Mouse (Mus musculus) neural tube, embryonic 15.5 days (tissue): ENCODE measurements around the gene Idi2. TPM values are rescaled to one million over a fixed set of nuclear protein-coding genes. Genes with fewer than 3 reads are reported as not detected.
"Not testable (repeated sequence)": the region's sequence is repeated elsewhere in the genome, so short reads cannot be mapped to it uniquely, and the experiment has no call there.

Experiments
- ATAC-seq: fragments of 200-750 bp; cut with Nextera tagmentation; 2 replicates; pipeline ENCODE4 v1.8.0; 2017; ENCODE audit warnings: mild to moderate bottlenecking, moderate TSS enrichment, moderate library complexity; ENCODE audit not compliant: low FRiP score
- H3K27ac ChIP-seq: fragments of 300-500 bp; sonication (generic); replicated peaks from 2 replicates; pipeline ENCODE4 v1.5.1; 2015; ENCODE audit warnings: mild to moderate bottlenecking, inconsistent platforms
- H3K27me3 ChIP-seq: fragments of 300-500 bp; sonication (generic); replicated peaks from 2 replicates; pipeline ENCODE4 v1.6.1; 2015; ENCODE audit warnings: inconsistent platforms
- H3K36me3 ChIP-seq: fragments of 300-500 bp; sonication (generic); 2 replicates; pipeline ENCODE4 v1.6.1; 2015; ENCODE audit warnings: inconsistent platforms
- H3K4me1 ChIP-seq: fragments of 300-500 bp; sonication (generic); 2 replicates; pipeline ENCODE4 v1.6.1; 2015; ENCODE audit warnings: inconsistent platforms
- H3K4me2 ChIP-seq: fragments of 300-500 bp; sonication (generic); 2 replicates; pipeline ENCODE4 v1.6.1; 2015; ENCODE audit warnings: inconsistent platforms, mild to moderate bottlenecking, moderate library complexity
- H3K4me3 ChIP-seq: fragments of 300-500 bp; sonication (generic); replicated peaks from 2 replicates; pipeline ENCODE4 v1.5.1; 2015; ENCODE audit warnings: mild to moderate bottlenecking, inconsistent platforms
- H3K9ac ChIP-seq: fragments of 300-500 bp; sonication (generic); replicated peaks from 2 replicates; pipeline ENCODE4 v1.6.1; 2015; ENCODE audit warnings: mild to moderate bottlenecking, inconsistent platforms
- H3K9me3 ChIP-seq: fragments of 300-500 bp; sonication (generic); replicated peaks from 2 replicates; pipeline ENCODE4 v1.6.1; 2016; ENCODE audit warnings: inconsistent platforms
- WGBS: fragments of 180-500 bp; shearing (Covaris S2); methylation state at CpG from one replicate; pipeline ENCODE4 v1.1.7; 2015; ENCODE audit warnings: mixed read lengths; 5-methylcytosine and 5-hydroxymethylcytosine counted together
- polyA plus RNA-seq: library from polyadenylated mRNA; unstranded; fragments of >200 nt; fragmentation: Nextera tagmentation; extraction: Ambion mirVana; gene quantifications from 2 replicates; pipeline ENCODE4 v1.2.1, GENCODE M21; 2015

The Idi2 gene
- polyA plus RNA-seq, result not detected in 2 replicates

DNA sequence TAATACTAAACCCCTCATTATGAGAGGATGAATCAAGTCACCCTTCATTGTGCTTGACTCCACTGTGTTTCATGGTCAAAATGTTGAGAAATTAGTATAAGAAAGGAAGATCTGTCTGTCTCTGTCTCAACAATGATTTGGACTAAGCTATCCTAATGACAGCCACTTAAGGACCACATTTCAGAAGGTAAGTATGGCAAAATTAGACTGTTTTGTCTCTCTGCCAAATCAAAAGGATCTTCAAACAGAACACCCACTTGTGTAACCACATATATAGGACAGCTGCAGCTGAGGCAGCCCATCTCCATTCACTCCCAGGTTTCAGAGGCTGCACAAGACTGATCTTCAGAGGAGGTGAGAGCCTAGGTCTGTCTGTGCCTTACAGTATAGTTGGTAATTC is at the start of gene Idi2:
Idi2 (plus strand) TSS at position 301 of the 400 bp plus-strand sequence.
- H3K27ac ChIP-seq, ATAC-seq, H3K4me3 ChIP-seq: not testable (repeated sequence)

DNA sequence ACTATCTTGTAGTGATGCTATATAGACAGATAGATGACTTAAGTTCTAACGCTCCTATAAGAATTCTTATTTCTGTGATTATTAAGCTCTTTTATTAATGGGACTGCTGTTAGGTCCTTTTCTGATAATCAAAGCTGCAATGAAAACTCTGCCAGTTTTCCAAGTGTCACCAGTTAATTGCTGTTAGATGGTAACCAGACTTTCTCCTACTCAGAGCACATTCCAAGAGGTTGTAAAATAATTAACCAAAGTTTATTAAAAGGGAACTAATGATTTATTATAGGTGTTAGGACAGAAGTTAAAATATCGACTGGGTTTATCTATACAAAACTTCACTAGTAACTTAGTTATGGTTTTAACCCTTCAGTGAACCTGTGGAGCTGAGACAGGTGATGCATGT is 46.7 kb upstream of the Idi2 start:
- not testable (repeated sequence) for H3K36me3 ChIP-seq, H3K4me1 ChIP-seq, H3K27me3 ChIP-seq, H3K9me3 ChIP-seq, H3K4me2 ChIP-seq, H3K27ac ChIP-seq, H3K9ac ChIP-seq, H3K4me3 ChIP-seq, ATAC-seq
- 94% methylated on average over 2 of the region's 2 CpGs for WGBS

More for the DNA sequence above, at the start of gene Idi2:
- H3K36me3 ChIP-seq, H3K27me3 ChIP-seq, H3K4me1 ChIP-seq, H3K4me2 ChIP-seq, H3K9me3 ChIP-seq, H3K9ac ChIP-seq: not testable (repeated sequence)

DNA sequence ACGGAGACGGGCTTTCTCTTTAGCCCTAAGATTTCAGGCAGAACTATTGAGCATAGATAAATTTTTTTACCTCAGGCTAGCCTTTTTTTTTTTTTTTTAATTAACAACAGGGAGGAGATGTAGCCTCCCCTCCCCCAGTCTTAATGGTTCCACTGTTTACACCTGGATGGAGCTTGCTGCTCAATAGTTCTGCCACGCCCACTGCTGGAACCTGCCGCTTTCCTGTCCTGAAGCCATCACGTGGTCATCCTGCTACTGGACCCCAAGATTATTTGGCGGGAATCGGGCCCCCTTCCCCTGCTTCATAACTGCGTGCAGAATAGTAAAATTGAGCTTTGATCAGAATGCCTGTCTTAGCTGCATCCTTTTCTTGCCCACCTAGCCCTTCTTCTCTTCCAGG is 38.8 kb upstream of the Idi2 start:
- not testable (repeated sequence) for H3K27me3 ChIP-seq, ATAC-seq, H3K4me3 ChIP-seq, H3K9ac ChIP-seq, H3K27ac ChIP-seq, H3K36me3 ChIP-seq, H3K9me3 ChIP-seq, H3K4me1 ChIP-seq, H3K4me2 ChIP-seq
- WGBS, result 91% methylated on average over 8 of the region's 8 CpGs

DNA sequence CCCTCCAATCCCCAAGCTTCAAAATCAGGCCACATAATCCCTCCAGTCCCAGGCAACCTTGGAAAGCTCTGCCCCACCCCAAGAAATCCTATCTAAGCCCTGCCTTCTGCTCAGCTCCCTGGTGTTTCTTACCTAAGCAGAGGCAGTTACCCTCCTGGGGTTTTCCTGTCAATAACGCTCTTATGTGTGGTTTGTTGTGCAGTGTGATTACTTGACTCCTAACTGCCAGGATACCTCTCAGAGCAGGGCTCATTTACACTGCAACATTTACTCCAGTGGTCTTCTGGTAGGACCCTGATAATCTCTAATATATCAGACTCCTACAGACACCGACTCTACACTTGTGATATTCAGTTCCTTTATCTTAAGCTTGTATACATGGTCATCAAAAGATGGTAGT is 19.2 kb upstream of the Idi2 start:
- Histone ChIP-seq H3K27ac (no peak overlapping the region), H3K4me2 (no peak overlapping the region), H3K4me3 (no peak overlapping the region), H3K36me3 (no peaks in the 10 kb centered on the region), H3K27me3 (no peaks in the 10 kb centered on the region), H3K9ac (no peak overlapping the region), H3K9me3 (no peaks in the 10 kb centered on the region), H3K4me1 (no peaks in the 10 kb centered on the region)
- ATAC-seq, result no peak
- WGBS, result 63% methylated on average over 2 of the region's 2 CpGs

DNA sequence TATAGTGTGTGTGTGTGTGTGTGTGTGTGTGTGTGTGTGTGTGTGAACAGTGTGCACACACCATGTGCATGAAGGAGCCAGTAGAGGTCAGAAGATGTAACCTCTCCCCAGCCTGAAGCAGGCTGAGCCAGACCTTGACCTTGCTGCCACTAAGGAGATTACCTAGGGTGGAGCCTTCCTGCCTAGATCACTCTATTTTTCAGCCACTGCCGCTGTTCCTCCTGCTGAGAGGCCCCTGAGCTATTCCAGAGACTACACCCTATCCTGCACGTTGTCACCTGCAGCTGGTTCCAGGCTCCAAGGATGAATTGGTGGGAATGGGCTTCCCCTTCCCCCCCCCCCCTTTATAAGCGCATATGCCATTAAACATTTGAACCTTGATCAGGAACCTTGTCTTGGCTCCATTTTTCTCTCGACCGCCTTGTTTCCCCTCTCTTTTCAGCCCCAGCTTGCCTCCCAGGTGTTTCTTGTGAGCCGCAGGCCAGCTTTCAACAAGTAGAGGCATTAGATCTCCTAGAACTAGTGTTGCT is 15.0 kb upstream of the Idi2 start:
- not testable (repeated sequence) for H3K27ac ChIP-seq, ATAC-seq, H3K27me3 ChIP-seq, H3K4me3 ChIP-seq, H3K4me2 ChIP-seq, H3K36me3 ChIP-seq, H3K9ac ChIP-seq, H3K4me1 ChIP-seq, H3K9me3 ChIP-seq
- 88% methylated on average over 6 of the region's 6 CpGs for WGBS

DNA sequence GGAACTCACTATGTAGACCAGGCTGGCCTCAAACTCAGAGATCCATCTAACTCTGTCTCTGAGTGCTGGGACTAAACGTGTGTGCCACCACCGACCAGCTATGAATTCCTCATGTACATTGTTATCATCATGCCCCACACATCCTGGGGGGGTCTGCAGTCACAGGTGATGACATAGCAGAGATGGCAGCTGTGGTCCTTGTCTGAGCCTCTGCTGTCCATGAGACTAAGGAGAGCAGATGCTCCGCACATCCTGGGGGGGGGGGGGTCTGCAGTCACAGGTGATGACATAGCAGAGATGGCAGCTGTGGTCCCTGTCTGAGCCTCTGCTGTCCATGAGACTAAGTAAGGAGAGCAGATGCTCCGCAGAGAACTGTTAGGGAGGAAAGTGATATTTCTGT is 11.6 kb upstream of the Idi2 start:
- H3K27me3 ChIP-seq, H3K9ac ChIP-seq, H3K4me3 ChIP-seq, H3K36me3 ChIP-seq, H3K4me2 ChIP-seq, ATAC-seq, H3K9me3 ChIP-seq, H3K4me1 ChIP-seq, H3K27ac ChIP-seq: not testable (repeated sequence)
- WGBS, result 86% methylated on average over 4 of the region's 4 CpGs

DNA sequence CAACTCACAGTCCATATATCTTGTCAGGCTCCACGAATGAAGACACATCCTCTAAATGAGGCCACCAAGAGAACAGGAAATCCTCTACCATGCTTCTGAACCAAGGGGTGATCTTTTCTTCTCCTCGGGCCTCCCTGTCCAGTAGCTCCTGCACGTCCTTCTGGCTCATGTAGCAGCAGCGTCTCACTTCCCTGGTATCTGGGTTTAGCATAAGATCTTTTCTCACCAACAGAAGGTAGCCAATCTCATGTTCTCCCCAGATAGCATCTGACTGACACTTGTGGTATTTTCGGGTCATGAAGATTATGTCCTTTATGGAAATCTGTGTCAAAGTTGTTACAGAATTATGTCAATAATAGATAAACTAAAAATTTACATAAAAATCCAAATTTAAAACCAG is 11.0 kb upstream of the Idi2 start:
- not testable (repeated sequence) for H3K27ac ChIP-seq, ATAC-seq
- 60% methylated on average over 1 of the region's 5 CpGs for WGBS

DNA sequence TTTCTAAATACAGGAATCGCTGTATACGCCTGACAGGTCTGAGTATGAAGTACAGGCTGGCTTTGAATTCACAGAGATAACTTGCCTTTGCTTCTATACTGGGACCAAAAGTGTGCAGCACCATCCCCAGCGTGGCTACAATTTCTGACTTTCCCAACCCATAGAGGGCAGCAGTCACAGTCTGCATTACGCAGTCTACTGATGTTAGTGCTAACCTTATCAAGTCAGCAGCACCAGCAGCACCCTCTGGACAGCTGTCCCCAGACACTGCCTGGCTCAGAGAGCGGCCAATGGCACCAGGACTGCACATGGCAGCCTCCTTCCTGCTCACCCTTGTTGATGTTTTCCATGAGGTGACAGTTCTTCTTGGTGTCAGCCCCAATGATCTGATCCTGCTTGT is 8.8 kb upstream of the Idi2 start:
- H3K4me1 ChIP-seq, H3K9me3 ChIP-seq, H3K27ac ChIP-seq, H3K27me3 ChIP-seq, H3K4me3 ChIP-seq, H3K4me2 ChIP-seq, H3K36me3 ChIP-seq, ATAC-seq, H3K9ac ChIP-seq: not testable (repeated sequence)
- WGBS, result no CpG with 5 or more reads among the region's 5 CpGs

More for the DNA sequence above, 11.0 kb upstream of the Idi2 start:
- H3K4me2 ChIP-seq, H3K9me3 ChIP-seq, H3K4me3 ChIP-seq, H3K36me3 ChIP-seq, H3K9ac ChIP-seq, H3K27me3 ChIP-seq, H3K4me1 ChIP-seq: not testable (repeated sequence)

DNA sequence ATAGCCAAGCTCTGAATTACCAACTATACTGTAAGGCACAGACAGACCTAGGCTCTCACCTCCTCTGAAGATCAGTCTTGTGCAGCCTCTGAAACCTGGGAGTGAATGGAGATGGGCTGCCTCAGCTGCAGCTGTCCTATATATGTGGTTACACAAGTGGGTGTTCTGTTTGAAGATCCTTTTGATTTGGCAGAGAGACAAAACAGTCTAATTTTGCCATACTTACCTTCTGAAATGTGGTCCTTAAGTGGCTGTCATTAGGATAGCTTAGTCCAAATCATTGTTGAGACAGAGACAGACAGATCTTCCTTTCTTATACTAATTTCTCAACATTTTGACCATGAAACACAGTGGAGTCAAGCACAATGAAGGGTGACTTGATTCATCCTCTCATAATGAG is 4.5 kb upstream of the Idi2 start, which contains the start of gene Gm9745:
Gm9745 (minus strand) TSS at position 101 of the 400 bp plus-strand sequence.
- not testable (repeated sequence) for H3K4me1 ChIP-seq, ATAC-seq, H3K9ac ChIP-seq, H3K4me3 ChIP-seq, H3K27me3 ChIP-seq, H3K27ac ChIP-seq, H3K9me3 ChIP-seq, H3K36me3 ChIP-seq, H3K4me2 ChIP-seq

DNA sequence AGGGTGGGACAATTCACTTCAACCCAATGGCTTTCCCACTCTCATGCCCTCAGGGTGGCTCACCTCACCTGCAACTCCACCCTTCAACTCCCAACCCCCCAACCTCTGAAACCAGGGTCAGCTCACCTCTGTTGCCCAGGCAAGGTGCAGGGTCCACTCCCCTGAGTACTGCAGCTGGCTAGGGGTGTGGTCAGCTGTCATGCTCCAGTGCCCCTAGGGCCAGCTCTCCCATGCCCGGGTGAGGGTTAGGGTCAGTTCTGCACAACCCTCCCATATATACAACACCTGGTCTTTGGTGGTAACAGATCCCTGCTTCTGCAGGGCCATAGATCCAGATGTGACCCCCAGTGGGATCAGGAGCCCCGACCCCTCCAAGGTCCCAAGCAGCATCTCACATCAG is 2.5 kb downstream of the Idi2 start:
- H3K9ac ChIP-seq, H3K4me1 ChIP-seq, ATAC-seq: not testable (repeated sequence)

DNA sequence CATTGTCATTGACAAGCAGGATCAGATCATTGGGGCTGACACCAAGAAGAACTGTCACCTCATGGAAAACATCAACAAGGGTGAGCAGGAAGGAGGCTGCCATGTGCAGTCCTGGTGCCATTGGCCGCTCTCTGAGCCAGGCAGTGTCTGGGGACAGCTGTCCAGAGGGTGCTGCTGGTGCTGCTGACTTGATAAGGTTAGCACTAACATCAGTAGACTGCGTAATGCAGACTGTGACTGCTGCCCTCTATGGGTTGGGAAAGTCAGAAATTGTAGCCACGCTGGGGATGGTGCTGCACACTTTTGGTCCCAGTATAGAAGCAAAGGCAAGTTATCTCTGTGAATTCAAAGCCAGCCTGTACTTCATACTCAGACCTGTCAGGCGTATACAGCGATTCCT is 4.2 kb downstream of the Idi2 start:
- H3K9ac ChIP-seq, H3K9me3 ChIP-seq, ATAC-seq, H3K4me3 ChIP-seq, H3K27ac ChIP-seq, H3K36me3 ChIP-seq, H3K4me2 ChIP-seq, H3K27me3 ChIP-seq, H3K4me1 ChIP-seq: not testable (repeated sequence)
- no CpG with 5 or more reads among the region's 5 CpGs for WGBS

More for the DNA sequence above, 2.5 kb downstream of the Idi2 start:
- 98% methylated on average over 2 of the region's 2 CpGs for WGBS
- H3K27me3 ChIP-seq, H3K36me3 ChIP-seq, H3K9me3 ChIP-seq, H3K27ac ChIP-seq, H3K4me2 ChIP-seq, H3K4me3 ChIP-seq: not testable (repeated sequence)

DNA sequence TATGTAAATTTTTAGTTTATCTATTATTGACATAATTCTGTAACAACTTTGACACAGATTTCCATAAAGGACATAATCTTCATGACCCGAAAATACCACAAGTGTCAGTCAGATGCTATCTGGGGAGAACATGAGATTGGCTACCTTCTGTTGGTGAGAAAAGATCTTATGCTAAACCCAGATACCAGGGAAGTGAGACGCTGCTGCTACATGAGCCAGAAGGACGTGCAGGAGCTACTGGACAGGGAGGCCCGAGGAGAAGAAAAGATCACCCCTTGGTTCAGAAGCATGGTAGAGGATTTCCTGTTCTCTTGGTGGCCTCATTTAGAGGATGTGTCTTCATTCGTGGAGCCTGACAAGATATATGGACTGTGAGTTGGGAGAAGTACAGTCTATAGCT is 6.4 kb downstream of the Idi2 start:
- WGBS, result 71% methylated on average over 1 of the region's 5 CpGs
- not testable (repeated sequence) for H3K9me3 ChIP-seq, ATAC-seq, H3K4me1 ChIP-seq, H3K4me3 ChIP-seq, H3K36me3 ChIP-seq, H3K4me2 ChIP-seq, H3K27me3 ChIP-seq, H3K27ac ChIP-seq, H3K9ac ChIP-seq

DNA sequence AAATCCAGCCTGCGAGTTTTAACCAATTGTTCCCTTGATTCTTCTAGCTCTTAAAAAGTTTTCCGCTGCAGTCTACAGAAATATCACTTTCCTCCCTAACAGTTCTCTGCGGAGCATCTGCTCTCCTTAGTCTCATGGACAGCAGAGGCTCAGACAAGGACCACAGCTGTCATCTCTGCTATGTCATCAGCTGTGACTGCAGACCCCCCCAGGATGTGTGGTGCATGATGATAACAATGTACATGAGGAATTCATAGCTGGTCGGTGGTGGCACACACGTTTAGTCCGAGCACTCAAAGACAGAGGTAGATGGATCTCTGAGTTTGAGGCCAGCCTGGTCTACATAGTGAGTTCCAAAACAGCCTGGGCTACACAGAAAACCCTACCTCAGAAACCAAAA is 6.9 kb downstream of the Idi2 start:
- 97% methylated on average over 5 of the region's 6 CpGs for WGBS
- not testable (repeated sequence) for ATAC-seq

More for the DNA sequence above, 6.9 kb downstream of the Idi2 start:
- H3K9me3 ChIP-seq, H3K4me2 ChIP-seq, H3K4me3 ChIP-seq, H3K27me3 ChIP-seq, H3K4me1 ChIP-seq, H3K9ac ChIP-seq, H3K36me3 ChIP-seq, H3K27ac ChIP-seq: not testable (repeated sequence)
